Mouse (Mus musculus): ENCODE measurements at regions not wholly inside any gene's neighbourhood (a gene's known extent, or its start where the extent isn't known, plus 50 kb on each side); places are given as distances from the start of the nearest gene placed in this dataset.
A peak's percentile ranks its signal among the peaks of the same experiment; 100 is the strongest.

- no peak for DNase-seq (ENCODE audit: low spot score in 2 of 2)
Observed at GRCm38 (mm10) chr2:117910781-117911180, 200.9 kb upstream of the Thbs1 start.

- DNase-seq (ENCODE audit: low spot score in 2 of 2): no peak
Observed at GRCm38 (mm10) chr2:117912722-117913121, 199.0 kb upstream of the Thbs1 start.

GRCm38 (mm10) chr2:117913846-117914245 is 197.8 kb upstream of the Thbs1 start:
- DNase-seq (ENCODE audit: low spot score in 2 of 2): no peak

DNA sequence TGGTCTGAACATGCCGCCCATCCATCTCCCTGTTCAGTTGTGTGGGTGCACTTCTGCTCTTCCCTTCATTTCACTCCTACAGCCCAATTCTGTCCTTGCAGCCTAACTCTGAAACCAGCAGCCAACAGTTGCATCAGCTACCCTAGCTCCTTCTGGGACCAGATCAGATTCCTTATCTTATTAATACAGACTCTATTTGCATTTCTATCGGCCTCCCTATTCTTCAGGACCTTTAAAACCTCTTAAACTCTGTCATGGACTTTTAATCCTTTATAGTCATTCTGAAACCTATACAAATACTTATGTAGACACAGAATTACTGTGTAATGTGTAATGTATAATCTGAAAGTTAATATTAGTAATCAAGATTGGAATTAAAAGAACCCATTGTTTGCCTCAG is 195.9 kb upstream of the Thbs1 start:
- DNase-seq (ENCODE audit: low spot score in 2 of 2): no peak

- no peak for DNase-seq (ENCODE audit: low spot score in 2 of 2)
Observed at GRCm38 (mm10) chr2:117917181-117917580, 194.5 kb upstream of the Thbs1 start.

GRCm38 (mm10) chr2:117924877-117925276 is 186.8 kb upstream of the Thbs1 start:
- no peak for DNase-seq (ENCODE audit: low spot score in 2 of 2)

- no peak for DNase-seq (ENCODE audit: low spot score in 2 of 2)
Observed at GRCm38 (mm10) chr2:117925412-117925811, 186.3 kb upstream of the Thbs1 start.

GRCm38 (mm10) chr2:117928062-117928461 is 183.6 kb upstream of the Thbs1 start:
- no peak for DNase-seq (ENCODE audit: low spot score in 2 of 2)

GRCm38 (mm10) chr2:117929586-117929985 is 182.1 kb upstream of the Thbs1 start:
- no peak for DNase-seq (ENCODE audit: low spot score in 2 of 2)

GRCm38 (mm10) chr2:117930895-117931537 is 180.7 kb upstream of the Thbs1 start:
- DNase-seq (ENCODE audit: low spot score in 2 of 2): no peak

DNA sequence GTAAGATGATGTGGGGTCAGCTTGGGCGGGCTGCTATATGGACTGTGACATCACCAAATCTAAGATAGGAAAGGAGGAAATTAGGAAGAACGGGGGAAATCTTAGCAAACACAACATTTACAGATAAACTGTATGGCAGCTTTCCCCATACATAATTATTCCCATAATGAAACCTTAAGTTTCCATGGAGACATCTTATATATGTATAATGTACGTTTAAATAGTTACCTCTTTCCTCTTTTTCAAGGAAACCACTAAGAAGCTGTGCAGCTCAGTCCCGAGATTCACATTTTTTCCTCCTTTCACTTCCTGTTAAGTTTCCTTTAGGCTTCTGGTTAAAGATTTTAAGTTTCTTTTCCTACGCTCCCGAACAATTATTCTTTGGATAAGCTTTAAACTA is 175.1 kb upstream of the Thbs1 start:
- DNase-seq (ENCODE audit: low spot score in 2 of 2): no peak

DNA sequence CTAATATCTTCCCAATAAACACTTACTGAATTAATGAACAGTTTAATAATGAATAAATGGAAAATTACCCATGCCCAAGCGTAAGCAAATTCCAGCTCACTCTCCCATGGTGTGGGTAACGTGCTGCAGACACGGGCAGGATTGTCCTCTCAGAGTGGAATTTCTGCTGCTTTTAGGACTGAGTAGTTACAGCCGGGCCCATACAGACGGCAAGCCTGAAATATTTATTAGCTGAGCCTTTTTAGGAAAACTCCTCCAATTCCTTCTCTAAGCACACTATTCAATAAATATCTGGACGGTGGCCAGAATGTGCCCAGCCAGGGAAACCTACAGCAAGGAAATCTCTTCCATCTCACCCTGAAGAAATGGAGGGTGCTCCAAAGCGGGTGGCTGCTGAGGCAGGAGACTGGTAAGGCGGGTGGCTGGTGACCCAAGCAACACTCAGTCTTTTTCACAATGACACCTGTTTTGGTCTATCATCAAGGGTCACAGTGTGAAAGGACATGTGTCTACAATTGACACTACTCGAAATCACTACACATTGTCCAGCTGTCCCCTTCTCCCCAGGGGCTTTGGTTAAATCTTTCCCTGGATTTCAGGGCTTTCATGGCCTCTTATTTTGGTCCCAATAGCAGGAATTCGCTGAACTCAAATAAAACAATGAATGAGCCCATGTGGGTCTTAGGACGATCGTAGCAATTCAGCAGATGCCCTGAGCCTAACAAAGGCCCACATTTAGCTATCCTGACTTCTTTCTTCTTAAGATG is 173.2 kb upstream of the Thbs1 start:
- no peak for DNase-seq (ENCODE audit: low spot score in 2 of 2)

GRCm38 (mm10) chr2:117941517-117942096 is 170.1 kb upstream of the Thbs1 start:
- no peak for DNase-seq (ENCODE audit: low spot score in 2 of 2)

DNA sequence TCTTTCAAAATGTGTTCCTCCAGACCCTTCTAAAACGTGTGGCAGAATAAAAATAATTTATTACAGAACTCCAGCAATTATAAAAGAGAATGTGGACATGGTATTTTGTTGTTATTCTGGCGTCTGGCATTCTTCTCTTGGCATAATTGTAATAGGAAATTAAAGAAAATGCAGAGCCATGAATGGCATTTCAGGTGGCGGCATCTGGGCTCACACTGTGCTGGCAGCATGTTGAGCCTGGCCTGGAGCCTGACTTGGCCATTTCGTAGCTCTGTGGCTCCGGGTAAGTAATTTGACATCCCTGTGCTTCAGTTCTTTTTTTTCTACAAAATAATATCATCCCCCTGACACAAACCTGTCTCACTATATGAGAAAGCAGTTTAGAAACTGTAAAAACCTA is 168.0 kb upstream of the Thbs1 start:
- DNase-seq (ENCODE audit: low spot score in 2 of 2): no peak

DNA sequence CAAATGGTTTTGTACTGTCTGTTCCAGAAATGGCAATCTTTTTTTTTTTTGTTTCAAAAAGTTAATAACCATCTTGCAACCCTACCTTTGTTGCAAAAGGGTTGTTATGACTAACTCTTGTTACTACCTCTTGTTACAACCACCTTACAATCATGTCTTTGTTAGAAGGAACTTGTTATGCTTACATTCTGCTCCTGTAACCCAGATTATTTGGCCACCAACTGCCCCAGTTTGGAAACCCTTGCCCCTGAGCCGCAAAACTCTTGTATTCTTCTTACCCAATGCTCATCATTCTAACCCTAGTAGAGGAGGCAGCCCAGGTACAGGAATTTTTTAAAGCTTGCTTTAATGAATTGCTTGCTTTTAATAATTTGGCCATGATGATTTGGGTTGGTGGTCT is 167.4 kb upstream of the Thbs1 start:
- DNase-seq (ENCODE audit: low spot score in 2 of 2): no peak

DNA sequence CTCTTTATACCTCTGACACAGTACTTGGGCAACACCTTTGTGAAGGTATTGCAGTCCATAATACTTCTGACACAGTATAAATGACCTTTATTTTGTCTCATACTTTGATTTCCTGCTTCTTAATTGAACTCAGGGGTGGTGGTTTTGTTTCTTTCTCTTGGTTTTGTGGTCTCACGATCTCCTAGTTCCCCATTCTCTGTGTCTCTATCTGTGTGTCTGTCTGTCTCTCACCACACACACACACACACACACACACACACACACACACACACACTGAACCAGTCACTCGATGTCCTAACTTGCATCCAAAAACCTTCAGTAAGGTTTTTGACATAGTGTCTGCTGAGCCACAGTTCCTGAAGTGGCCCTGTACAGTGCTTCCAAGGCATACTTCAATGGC is 166.7 kb upstream of the Thbs1 start:
- DNase-seq (ENCODE audit: low spot score in 2 of 2): no peak

DNA sequence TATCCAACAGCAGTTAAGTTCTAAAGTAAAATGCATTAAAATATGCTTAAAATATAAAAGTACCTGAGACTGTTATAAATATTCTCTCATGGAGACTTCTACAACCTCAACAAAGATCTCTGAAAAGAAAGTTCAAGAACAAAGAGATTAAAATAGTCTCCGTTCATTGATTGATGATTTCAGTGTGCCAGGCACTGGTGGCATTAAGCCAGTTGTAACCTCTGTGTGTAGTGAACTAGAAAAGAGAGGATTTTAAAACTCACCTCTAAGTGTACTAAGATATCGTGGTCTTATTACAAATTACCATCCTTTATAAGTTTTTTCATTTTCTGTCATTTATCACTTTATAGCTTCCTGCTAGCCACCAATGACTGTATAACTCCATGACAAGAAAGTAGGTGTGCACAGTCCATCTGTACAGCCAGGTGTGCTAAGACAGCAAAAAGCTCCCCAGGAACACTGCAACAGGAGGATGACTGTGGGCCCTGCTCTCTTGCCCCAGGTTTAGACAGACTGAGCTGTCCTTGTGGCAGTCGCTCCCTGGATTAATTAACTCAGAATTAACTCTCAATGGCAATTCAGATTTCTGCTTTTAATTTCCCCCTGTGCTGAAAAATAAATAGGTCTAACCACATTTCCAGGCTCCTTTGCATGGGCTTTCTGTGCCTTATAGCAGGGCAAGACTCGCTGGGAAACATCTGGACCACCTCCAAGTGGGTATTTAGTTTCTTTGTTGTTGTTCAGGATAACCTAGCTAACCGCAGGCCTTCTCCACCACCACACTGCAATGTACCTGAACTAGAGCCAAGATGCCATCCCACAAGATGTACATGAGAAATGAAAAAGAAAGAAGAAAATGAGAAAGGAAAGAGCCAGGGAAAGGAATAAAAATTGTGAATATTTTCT is 161.0 kb upstream of the Thbs1 start:
- no peak for DNase-seq (ENCODE audit: low spot score in 2 of 2)

DNA sequence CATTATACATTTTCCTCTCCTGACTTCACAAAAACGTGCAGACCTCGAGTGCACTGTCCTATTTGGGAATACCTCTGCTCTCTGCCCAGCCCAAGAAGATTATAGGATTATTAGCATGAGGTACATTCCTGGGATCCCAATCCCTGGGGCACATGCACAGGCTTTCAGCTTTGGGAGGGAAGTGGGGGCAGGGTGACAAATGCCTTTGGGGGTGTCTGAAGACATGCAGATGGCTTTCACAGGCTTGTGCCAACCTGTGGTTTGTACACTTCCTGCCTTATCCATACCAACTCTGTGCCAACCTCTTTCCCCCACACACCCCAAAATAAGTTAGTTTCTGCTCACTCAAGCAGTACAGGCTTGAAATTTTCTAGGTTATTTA is 160.3 kb upstream of the Thbs1 start:
- DNase-seq (ENCODE audit: low spot score in 2 of 2): no peak

DNA sequence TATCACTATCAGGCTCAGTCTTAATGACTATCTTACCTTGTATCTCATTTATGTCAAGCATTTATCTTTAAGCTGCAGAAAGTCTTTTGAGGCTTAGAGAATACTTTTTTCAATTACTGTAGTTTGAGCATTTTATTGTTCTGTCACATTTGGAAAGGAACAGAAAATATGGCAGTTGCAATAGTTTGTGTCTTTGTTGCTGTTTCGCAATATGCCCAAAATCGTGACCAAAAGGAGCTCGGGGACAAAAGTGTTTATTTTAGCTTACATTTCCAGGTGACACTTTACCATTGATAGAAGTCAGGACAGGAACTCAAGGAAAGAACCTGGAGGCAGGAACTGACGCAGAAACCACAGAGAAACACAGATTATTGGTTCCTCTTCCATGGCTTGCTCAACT is 152.9 kb upstream of the Thbs1 start:
- no peak for DNase-seq (ENCODE audit: low spot score in 2 of 2)

DNA sequence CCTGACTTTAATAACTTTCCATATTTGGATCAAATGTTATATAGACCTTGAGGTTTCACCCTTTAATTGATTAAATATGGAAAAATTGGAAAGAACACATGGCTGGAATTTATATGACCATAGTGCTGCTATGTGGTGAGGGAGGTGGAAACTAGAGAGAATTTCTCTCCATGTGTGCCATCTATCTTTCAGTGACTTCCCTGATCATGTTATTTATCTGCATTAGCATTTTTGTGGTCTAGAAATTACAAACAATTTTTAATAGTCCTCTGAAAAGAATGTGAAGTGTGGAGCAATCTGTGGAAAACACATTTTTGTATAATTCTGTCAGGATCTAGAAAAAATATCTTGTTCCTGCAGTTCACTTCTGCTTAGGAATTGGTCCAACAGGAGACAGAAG is 152.2 kb upstream of the Thbs1 start:
- DNase-seq (ENCODE audit: low spot score in 2 of 2): peak in 1 of 2 experiments; percentile 6

- peak in 1 of 2 experiments; percentile 15 for DNase-seq (ENCODE audit: low spot score in 2 of 2)
Observed at GRCm38 (mm10) chr2:117962531-117962930, 149.1 kb upstream of the Thbs1 start.

- DNase-seq (ENCODE audit: low spot score in 2 of 2): no peak
Observed at GRCm38 (mm10) chr2:117963526-117963925, 148.2 kb upstream of the Thbs1 start.

All from heart, adult 9 months (tissue).